Mouse (Mus musculus) CH12.LX (cell line): ENCODE measurements around the gene Sumo2. TPM values are rescaled to one million over a fixed set of nuclear protein-coding genes. Genes with fewer than 3 reads are reported as not detected.
"Not testable (repeated sequence)": the region's sequence is repeated elsewhere in the genome, so short reads cannot be mapped to it uniquely, and the experiment has no call there.

Source experiments
- DNase-seq: peaks from one replicate; pipeline ENCODE4 v3.0.0-alpha.2; 2013; ENCODE audit errors: extremely low read depth
- H3K27ac ChIP-seq: 2 replicates; pipeline ENCODE4 v1.5.1; 2012; ENCODE audit warnings: low read depth, mild to moderate bottlenecking, control low read depth, moderate library complexity; ENCODE audit not compliant: insufficient read depth
- H3K27me3 ChIP-seq: replicated peaks from 2 replicates; pipeline ENCODE3; 2012; ENCODE audit warnings: inconsistent platforms
- H3K36me3 ChIP-seq, 2 experiments: replicated peaks in 1 of 2; 2 replicates each; pipeline versions ENCODE3 to v1.6.1; 2012; ENCODE audit warnings: inconsistent platforms in 1 of 2, low read length in 1 of 2, mild to moderate bottlenecking in 1 of 2, mixed read lengths in 1 of 2, moderate library complexity in 1 of 2; ENCODE audit not compliant: control insufficient read depth in 1 of 2, insufficient read depth in 1 of 2
- H3K4me1 ChIP-seq, 2 experiments: 2 replicates each; pipeline ENCODE4 v1.6.1; 2012; ENCODE audit warnings: inconsistent platforms in 1 of 2, moderate library complexity in 1 of 2; ENCODE audit not compliant: insufficient read depth in 2 of 2, control insufficient read depth in 1 of 2
- H3K4me2 ChIP-seq: 2 replicates; pipeline ENCODE4 v1.6.1; 2012; ENCODE audit warnings: low read depth, mild to moderate bottlenecking, control low read depth; ENCODE audit not compliant: poor library complexity, insufficient read depth, severe bottlenecking
- H3K4me3 ChIP-seq, 3 experiments: fragments of 150-350 bp in 1 of 3; sonication (generic) in 1 of 3; replicated peaks in 1 of 3; 2 replicates each; pipeline versions ENCODE3 to v1.5.1; 2011 to 2012; ENCODE audit warnings: low read depth in 2 of 3, low read length in 2 of 3, mild to moderate bottlenecking in 2 of 3, moderate library complexity in 2 of 3, control low read depth in 1 of 3, improper control_type of control experiment in 1 of 3, inconsistent platforms in 1 of 3, mixed read lengths in 1 of 3; ENCODE audit not compliant: poor library complexity in 1 of 3
- H3K79me2 ChIP-seq: replicated peaks from 2 replicates; pipeline ENCODE4 v1.6.1; 2012; ENCODE audit warnings: mild to moderate bottlenecking, moderate library complexity; ENCODE audit not compliant: control insufficient read depth, poor library complexity, insufficient read depth, severe bottlenecking; ENCODE audit errors: extremely low read depth
- H3K9ac ChIP-seq: 2 replicates; pipeline ENCODE4 v1.6.1; 2012; ENCODE audit warnings: low read depth, mild to moderate bottlenecking, control low read depth, moderate library complexity; ENCODE audit not compliant: insufficient read depth
- H3K9me3 ChIP-seq: replicated peaks from 2 replicates; pipeline ENCODE3; 2012; ENCODE audit warnings: low read length, inconsistent platforms, mixed read lengths
- CHD1 ChIP-seq: IDR thresholded peaks from 2 replicates; pipeline ENCODE4 v1.6.1; 2012; ENCODE audit warnings: low read depth, low read length, improper control_type of control experiment, inconsistent platforms
- CHD2 ChIP-seq: IDR thresholded peaks from 2 replicates; pipeline ENCODE4 v1.6.1; 2011; ENCODE audit warnings: low read length, improper control_type of control experiment
- CTCF ChIP-seq, 2 experiments: IDR thresholded peaks in 1 of 2; conservative IDR thresholded peaks in 1 of 2; 2 replicates each; pipeline ENCODE4 v1.5.1; 2011 to 2012; ENCODE audit warnings: low read depth in 2 of 2, low read length in 2 of 2, improper control_type of control experiment in 1 of 2, inconsistent platforms in 1 of 2, mild to moderate bottlenecking in 1 of 2, moderate library complexity in 1 of 2
- E2F4 ChIP-seq: IDR thresholded peaks from 2 replicates; pipeline ENCODE4 v1.6.1; 2011; ENCODE audit warnings: low read depth, low read length, improper control_type of control experiment; ENCODE audit not compliant: insufficient replicate concordance
- ELF1 ChIP-seq: IDR thresholded peaks from 2 replicates; pipeline ENCODE4 v1.6.1; 2014; ENCODE audit warnings: low read depth, mild to moderate bottlenecking, inconsistent platforms, low read length, improper control_type of control experiment
- ETS1 ChIP-seq: conservative IDR thresholded peaks from 2 replicates; pipeline ENCODE4 v1.6.1; 2012; ENCODE audit warnings: low read depth, mild to moderate bottlenecking, inconsistent platforms, low read length, improper control_type of control experiment, moderate library complexity
- GABPA ChIP-seq: IDR thresholded peaks from 2 replicates; pipeline ENCODE4 v1.6.1; 2012; ENCODE audit warnings: low read depth, low read length, improper control_type of control experiment, inconsistent platforms; ENCODE audit not compliant: insufficient replicate concordance
- JUN ChIP-seq: IDR thresholded peaks from 2 replicates; pipeline ENCODE4 v1.6.1; 2011; ENCODE audit warnings: low read depth, mild to moderate bottlenecking, low read length, improper control_type of control experiment, moderate library complexity; ENCODE audit not compliant: insufficient read depth
- JUND ChIP-seq: conservative IDR thresholded peaks from 2 replicates; pipeline ENCODE4 v1.6.1; 2011; ENCODE audit warnings: low read depth, low read length, improper control_type of control experiment
- MAFK ChIP-seq: IDR thresholded peaks from 2 replicates; pipeline ENCODE4 v1.6.1; 2011; ENCODE audit warnings: low read length, improper control_type of control experiment; ENCODE audit not compliant: insufficient replicate concordance
- MEF2A ChIP-seq: IDR thresholded peaks from 2 replicates; pipeline ENCODE4 v1.6.1; 2014; ENCODE audit warnings: low read depth, mild to moderate bottlenecking, inconsistent platforms, low read length, improper control_type of control experiment, borderline replicate concordance
- MYC ChIP-seq: IDR thresholded peaks from 2 replicates; pipeline ENCODE4 v1.6.1; 2011; ENCODE audit warnings: low read depth, mild to moderate bottlenecking, improper control_type of control experiment, low read length
- NRF1 ChIP-seq: IDR thresholded peaks from 2 replicates; pipeline ENCODE4 v1.6.1; 2014; ENCODE audit warnings: low read depth, mild to moderate bottlenecking, inconsistent platforms, low read length, improper control_type of control experiment, moderate library complexity
- PAX5 ChIP-seq: IDR thresholded peaks from 2 replicates; pipeline ENCODE4 v1.6.1; 2012; ENCODE audit warnings: low read length, inconsistent platforms, mixed read lengths
- POLR2AphosphoS2 ChIP-seq: IDR thresholded peaks from 2 replicates; pipeline ENCODE4 v1.6.1; 2011; ENCODE audit warnings: low read depth, low read length, improper control_type of control experiment
- RCOR1 ChIP-seq: conservative IDR thresholded peaks from 2 replicates; pipeline ENCODE4 v1.6.1; 2012; ENCODE audit warnings: low read depth, mild to moderate bottlenecking, inconsistent platforms, low read length, improper control_type of control experiment
- SIN3A ChIP-seq: IDR thresholded peaks from 2 replicates; pipeline ENCODE4 v1.6.1; 2012; ENCODE audit warnings: low read length, improper control_type of control experiment, inconsistent platforms
- TBP ChIP-seq: conservative IDR thresholded peaks from 2 replicates; pipeline ENCODE4 v1.6.1; 2011; ENCODE audit warnings: low read depth, low read length, improper control_type of control experiment
- USF1 ChIP-seq: IDR thresholded peaks from 2 replicates; pipeline ENCODE4 v1.6.1; 2014; ENCODE audit warnings: low read depth, mild to moderate bottlenecking, inconsistent platforms, low read length, improper control_type of control experiment
- ZKSCAN1 ChIP-seq: IDR thresholded peaks from 2 replicates; pipeline ENCODE4 v1.6.1; 2012; ENCODE audit warnings: low read depth, inconsistent platforms, low read length, improper control_type of control experiment, borderline replicate concordance
- ZMIZ1 ChIP-seq: IDR thresholded peaks from 2 replicates; pipeline ENCODE4 v1.6.1; 2012; ENCODE audit warnings: low read depth, mild to moderate bottlenecking, inconsistent platforms, low read length, improper control_type of control experiment
- ZNF384 ChIP-seq: IDR thresholded peaks from 2 replicates; pipeline ENCODE4 v1.6.1; 2012; ENCODE audit warnings: low read depth, low read length, improper control_type of control experiment, inconsistent platforms
- dilution Hi-C: fragments of 300-500 bp; cut with MboI; formaldehyde crosslinking; loops from 2 replicates; pipeline ENCODE4 v1.14.3; 2020; ENCODE audit warnings: low sequenced_read_pairs; ENCODE audit not compliant: extremely low pct_unique_long_range_greater_than_20kb, extremely low pct_ligation_motif_present
- in situ Hi-C: fragments of 300-500 bp; cut with MboI; formaldehyde crosslinking; loops from 3 replicates; pipeline ENCODE4 v1.14.3; 2019; ENCODE audit warnings: low sequenced_read_pairs, low pct_ligation_motif_present, low pct_unique_long_range_greater_than_20kb, mixed read lengths
- polyA plus RNA-seq: library from polyadenylated mRNA; unstranded; fragments of >175 nt; gene quantifications from 2 replicates; pipeline ENCODE4 v1.2.1, GENCODE M21; 2012; ENCODE audit warnings: low read depth; ENCODE audit not compliant: insufficient read length
- total RNA-seq, 2 experiments: library from RNA; depleted of rRNA; stranded (reverse); fragments of 300-350 nt in 1 of 2; fragments of >200 nt in 1 of 2; gene quantifications; 2 replicates each; pipeline ENCODE4 v1.2.3; 2012 to 2014

Sumo2 gene
- total and polyA plus RNA-seq, 3 experiments = 480 to 1,752 (median 1,020) TPM

DNA sequence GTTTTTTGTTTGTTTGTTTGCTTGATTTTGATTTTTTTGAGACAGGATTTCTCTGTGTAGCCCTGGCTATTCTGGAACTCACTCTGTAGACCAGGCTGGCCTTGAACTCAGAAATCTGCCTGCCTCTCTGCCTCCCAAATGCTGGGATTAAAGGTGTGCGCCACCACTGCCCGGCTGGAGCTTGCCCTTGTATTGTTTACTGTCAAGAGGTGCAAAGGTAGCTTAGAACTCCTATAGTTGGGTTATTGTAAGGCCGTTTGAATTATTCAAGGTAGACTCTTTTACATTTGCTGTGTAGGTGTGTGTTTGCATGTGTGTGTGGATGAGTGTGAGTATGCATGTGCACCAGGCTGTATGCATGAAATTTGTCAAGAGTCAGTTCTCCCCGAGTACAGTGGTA, 59.4 kb downstream of the Sumo2 start:
- H3K27me3 ChIP-seq, H3K9me3 ChIP-seq: not testable (repeated sequence)
- peaks cover 13 to 26% of the 10 kb centered on the region in 2 experiments for H3K36me3 ChIP-seq
- peak; percentile 27 for DNase-seq
- peak overlapping the region; percentile 68 for H3K9ac ChIP-seq
- peak overlapping the region; percentile 91 for H3K4me2 ChIP-seq
- H3K79me2 ChIP-seq = peaks cover 32% of the 10 kb centered on the region
- H3K4me1 ChIP-seq = peaks cover 10 to 53% of the 10 kb centered on the region in 2 experiments
- peak overlapping the region; percentile 80 to 93 (median 84) for H3K4me3 ChIP-seq
- TF ChIP-seq CHD1 (0 out of 2 replicates have a peak, but pooled peaks have one; percentile 22), ELF1 (peak; percentile 25; the same call in 1 of the 2 replicates), TBP (peak; percentile 81; the same call in 1 of the 2 replicates)
- TF ChIP-seq, all 38 proteins: peak for 3; not testable (repeated sequence) for 35
- dilution Hi-C loops = not testable (repeated sequence)
- in situ Hi-C loops = loop anchor here (10.0 kb wide), 2 partner anchors 62 to 262 kb away; partner anchors contain the start of gene Atp5h
- peak overlapping the region; percentile 93 for H3K27ac ChIP-seq

DNA sequence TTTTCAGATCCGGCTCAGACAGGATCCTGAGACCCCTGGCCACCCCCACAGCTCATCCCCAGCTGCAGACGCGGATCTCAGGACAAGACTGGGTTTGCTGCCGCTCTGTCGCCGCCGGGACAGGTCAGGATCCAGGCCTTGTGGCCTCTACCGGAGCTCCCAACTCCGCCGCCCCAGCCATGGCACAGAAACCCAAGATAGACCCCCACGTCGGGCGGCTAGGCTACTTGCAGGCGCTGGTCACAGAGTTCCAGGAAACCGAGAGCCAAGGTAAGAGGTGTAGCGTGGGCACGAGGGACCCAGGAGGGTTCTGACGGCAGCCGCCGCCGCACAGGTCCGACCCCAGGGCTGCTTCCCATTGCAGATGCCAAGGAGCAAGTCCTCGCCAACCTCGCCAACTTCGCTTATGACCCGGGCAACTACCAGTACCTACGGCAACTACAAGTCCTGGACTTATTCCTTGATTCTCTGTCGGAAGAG, 60.3 kb downstream of the Sumo2 start:
- in situ Hi-C loops = loop anchor here (10.0 kb wide), 2 partner anchors 61 to 261 kb away; partner anchors contain the start of gene Atp5h
- DNase-seq = peak; percentile 22
- TF ChIP-seq SIN3A = peak; percentile 57
- TF ChIP-seq ZMIZ1 = no peak
- TF ChIP-seq, all 38 proteins: peak for 1
- Histone ChIP-seq H3K36me3 (peaks cover 10 to 20% of the 10 kb centered on the region in 2 experiments), H3K27ac (peak overlapping the region; percentile 26), H3K9ac (peak overlapping the region; percentile 68), H3K79me2 (peaks cover 32% of the 10 kb centered on the region), H3K9me3 (no peaks in the 10 kb centered on the region), H3K4me2 (peak overlapping the region; percentile 91), H3K27me3 (no peaks in the 10 kb centered on the region), H3K4me3 (peak overlapping the region; percentile 80 to 93 (median 84)), H3K4me1 (peaks cover 10 to 53% of the 10 kb centered on the region in 2 experiments)
- dilution Hi-C loops = no loop called here

DNA sequence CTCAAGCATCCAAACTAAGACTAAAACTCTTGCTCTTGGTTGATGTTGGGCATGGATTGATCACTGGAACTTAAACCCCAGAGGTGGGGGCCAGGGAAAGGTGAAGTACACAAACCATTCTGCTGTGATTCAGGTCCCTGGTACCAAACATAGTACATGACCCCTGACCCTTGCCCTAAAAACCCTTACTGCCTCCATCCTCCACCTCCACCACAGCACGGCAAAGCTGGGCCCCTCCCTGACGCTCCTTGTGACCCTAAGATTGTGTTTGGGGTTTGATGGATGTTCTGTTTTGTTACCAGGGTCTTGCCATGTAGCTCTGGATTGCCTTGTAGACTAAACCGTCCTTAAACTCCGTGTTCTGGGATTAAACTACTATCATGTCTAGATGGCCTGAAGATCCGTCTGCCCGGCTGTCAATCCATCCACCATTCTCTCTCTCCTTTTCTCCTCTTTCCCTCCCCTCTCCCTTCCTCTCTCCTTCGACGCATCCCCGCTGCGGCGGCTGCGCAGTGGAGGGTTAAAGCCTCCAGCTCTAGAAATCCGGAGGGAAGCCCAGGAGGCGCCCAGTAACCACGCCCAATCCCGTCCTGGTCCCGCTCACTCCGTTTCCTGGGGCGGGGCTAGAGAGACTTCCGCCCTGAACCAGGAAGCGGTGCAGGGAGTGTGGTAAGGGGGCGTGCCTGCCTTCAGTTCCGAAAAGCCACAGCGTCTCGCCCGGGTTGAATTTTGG, 60.9 kb downstream of the Sumo2 start, which contains the start of gene Armc7:
TSS of gene Armc7 (plus strand) at position 643 of the 733 bp plus-strand sequence.
- H3K4me1 ChIP-seq = peaks cover 10 to 53% of the 10 kb centered on the region in 2 experiments
- no peaks in the 10 kb centered on the region for H3K9me3 ChIP-seq
- peak within 1 kb of the TSS; percentile 63 for H3K27ac ChIP-seq
- peak within 1 kb of the TSS; percentile 80 to 93 (median 84) for H3K4me3 ChIP-seq
- H3K36me3 ChIP-seq = peaks cover 5 to 13% of the 10 kb centered on the region in 2 experiments
- H3K4me2 ChIP-seq = peak within 1 kb of the TSS; percentile 91
- H3K9ac ChIP-seq = peak within 1 kb of the TSS; percentile 86
- H3K27me3 ChIP-seq = no peaks in the 10 kb centered on the region
- in situ Hi-C loops = loop anchor here (10.0 kb wide), 2 partner anchors 60 to 260 kb away; partner anchors contain the start of gene Atp5h
- H3K79me2 ChIP-seq = peaks cover 32% of the 10 kb centered on the region
- DNase-seq = peak; percentile 99
- dilution Hi-C loops = no loop called here
- peak; percentile 79; the same call in 1 of the 2 replicates for TF ChIP-seq ZMIZ1
- no peak for TF ChIP-seq E2F4
- peak; percentile 91 for TF ChIP-seq NRF1
- TF ChIP-seq JUND = no peak
- no peak for TF ChIP-seq ZKSCAN1
- no peak; the same call in 1 of the 2 replicates for TF ChIP-seq POLR2AphosphoS2
- no peak for TF ChIP-seq USF1
- no peak for TF ChIP-seq PAX5
- no peak for TF ChIP-seq CHD2
- TF ChIP-seq MEF2A = peak; percentile 50; the same call in 1 of the 2 replicates
- TF ChIP-seq ETS1 = peak; percentile 53; the same call in 1 of the 2 replicates
- no peak for TF ChIP-seq JUN
- no peak for TF ChIP-seq MYC
- TF ChIP-seq RCOR1 = 0 out of 2 replicates have a peak, but pooled peaks have one; percentile 25
- no peak for TF ChIP-seq ZNF384
- TF ChIP-seq MAFK = no peak
- 0 out of 4 replicates have a peak, but pooled peaks of 1 of the 2 experiments have one; percentile 4 for TF ChIP-seq CTCF (conservative IDR thresholded peaks at IDR 0.05 in 1 of 2, IDR thresholded peaks at IDR 0.05 in 1 of 2; ENCODE audit: low read depth in 2 of 2, low read length in 2 of 2)
- no peak for TF ChIP-seq GABPA
